Mouse (Mus musculus): ENCODE data around the gene Hpcal1.

DNA sequence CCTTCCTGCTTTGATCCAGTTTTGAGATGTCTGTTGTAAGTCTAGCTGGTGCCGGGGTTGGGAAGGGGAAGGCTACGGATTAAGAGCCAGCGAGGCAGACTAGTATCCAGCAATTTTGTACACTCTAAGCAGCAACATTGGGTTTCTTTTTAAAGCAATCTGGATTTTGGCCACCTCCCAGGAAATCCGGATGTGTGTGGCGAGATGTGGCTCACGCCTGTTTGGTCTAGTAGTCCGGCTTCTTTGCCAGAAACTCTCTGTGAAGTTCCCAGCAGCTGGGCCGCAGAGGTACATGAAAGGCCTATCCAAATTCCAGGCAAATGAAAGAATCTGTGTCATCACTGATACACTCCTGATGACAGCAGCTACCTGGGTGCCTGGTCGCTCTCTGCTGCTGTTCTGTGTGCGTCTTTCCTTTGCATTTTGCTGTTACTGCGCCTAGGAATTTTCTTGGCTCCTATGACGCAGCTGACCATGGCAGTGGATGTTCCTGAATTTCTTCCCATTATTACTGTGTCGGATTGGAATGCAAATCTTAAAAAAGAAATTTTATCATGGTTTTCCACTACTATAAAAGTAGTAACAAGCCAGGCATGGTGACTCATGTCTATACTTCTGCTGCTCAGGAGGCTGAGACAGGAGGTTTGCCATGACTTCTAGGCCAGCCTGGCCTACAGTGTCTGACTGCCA, 38.7 kb downstream of the Hpcal1 start:
- TF ChIP-seq POLR2A (IDR thresholded peaks at IDR 0.05; ENCODE audit: borderline replicate concordance, extremely low read depth, insufficient read depth, insufficient read length, poor library complexity, severe bottlenecking) (no peak), CTCF (IDR thresholded peaks at IDR 0.05; ENCODE audit: borderline replicate concordance, extremely low read depth, insufficient read depth, insufficient read length) (no peak)
